Mouse (Mus musculus) thymus, adult 18-20 months (tissue): Measurements from ENCODE around the gene Rdh12.

Experiments
- DNase-seq, 2 experiments: peaks; one replicate each; pipeline ENCODE4 v3.0.0; 2022; ENCODE audit warnings: mixed read lengths in 2 of 2

Rdh12 gene

DNA sequence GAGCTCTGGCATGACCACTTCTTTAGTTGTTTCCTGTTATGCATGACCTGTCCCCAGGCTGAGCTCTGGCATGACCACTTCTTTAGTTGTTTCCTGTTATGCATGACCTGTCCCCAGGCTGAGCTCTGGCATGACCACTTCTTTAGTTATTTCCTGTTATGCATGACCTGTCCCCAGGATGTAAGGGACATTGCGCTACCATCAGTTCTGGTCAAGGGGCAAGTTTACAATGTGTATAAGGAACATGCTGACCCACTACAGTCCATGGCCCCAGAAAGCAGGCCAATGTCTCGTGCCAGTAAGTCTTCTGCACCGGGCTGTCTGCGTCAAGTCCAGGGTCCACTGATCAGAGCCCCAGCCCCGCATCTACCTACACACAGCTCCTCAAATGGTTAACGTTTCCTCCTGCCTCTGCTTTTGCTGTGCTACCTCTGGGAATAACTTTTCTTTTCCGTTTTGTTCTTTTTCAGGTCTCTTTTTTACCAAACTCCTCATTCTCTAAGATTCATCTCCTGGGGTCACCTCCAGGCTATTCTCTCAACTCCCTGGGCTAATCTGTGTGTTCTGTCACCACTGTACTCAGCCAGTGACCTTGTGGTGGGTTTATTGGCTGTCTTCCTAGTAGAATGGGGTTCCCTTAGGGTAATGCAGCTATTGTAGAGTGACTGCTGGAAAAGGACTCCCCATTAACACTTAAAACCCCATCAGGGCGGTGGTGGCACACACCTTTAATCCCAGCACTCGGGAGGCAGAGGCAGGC, 44.8 kb downstream of the Rdh12 start:
- DNase-seq, result no peak

DNA sequence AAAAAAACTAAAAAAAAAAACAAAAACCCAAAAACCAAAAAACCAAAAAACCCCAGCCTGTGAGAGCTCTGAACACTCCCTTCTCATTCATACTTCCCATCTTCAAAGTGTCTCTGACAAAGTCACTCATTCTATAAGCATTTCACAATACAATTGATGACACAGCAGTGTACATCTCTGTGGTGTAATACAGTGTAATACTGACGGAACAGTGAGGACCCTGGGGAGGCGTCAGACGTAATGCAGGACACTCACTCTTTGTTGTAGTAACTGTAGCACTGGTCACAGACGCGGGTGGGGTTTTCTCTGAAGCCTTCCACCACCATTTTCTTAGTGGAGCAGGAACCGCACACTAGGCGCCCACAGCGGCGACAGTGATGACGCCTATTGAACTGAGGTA, 46.3 kb downstream of the Rdh12 start:
- DNase-seq, result no peak

DNA sequence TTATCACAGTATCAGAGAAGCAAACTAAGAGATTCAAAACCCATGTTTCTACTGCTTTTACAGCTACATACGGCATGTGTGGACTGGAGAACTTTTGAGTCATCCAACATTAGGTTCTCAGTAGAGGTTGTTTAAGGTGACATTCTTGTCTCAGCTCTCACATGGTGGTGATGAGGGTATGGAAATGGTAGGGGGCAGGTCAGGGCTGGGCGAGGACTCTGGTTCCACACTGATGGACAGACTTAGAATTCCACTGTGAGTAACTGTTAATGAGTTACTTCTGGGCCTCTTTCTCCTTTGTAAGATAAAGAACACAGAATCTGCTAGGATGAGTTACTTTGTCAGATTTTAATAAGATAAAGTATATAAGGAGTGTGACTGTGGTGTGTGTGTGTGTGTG, 51.4 kb downstream of the Rdh12 start:
- DNase-seq, result no peak

DNA sequence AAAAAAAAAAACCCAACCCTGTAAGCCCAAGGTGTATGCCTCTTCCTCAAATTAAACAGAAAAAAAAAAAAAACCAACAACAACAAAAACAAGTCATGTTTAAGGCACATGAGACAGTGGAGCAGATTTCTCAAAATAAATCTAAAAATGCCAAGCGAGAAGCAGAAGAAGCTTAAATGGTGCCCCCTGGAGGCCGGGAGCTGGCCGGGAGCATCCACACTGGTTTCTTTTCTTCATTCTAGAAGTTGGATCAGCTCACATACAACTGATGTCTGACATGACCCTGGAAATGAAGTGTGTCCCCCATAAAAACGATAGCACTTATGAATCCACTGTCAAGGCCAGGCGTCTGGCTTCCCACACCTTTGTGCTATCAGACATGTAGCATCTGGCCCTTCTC, 52.3 kb downstream of the Rdh12 start:
- DNase-seq, result no peak
